Mouse (Mus musculus): ENCODE data around the gene Dnajc5.

GRCm38 (mm10) chr2:181496281-181496680 is 24.0 kb upstream of the Dnajc5 start:
- no peak for TF ChIP-seq EP300 (IDR thresholded peaks at IDR 0.05; ENCODE audit: low read depth)
- peak; percentile 83 for TF ChIP-seq CTCF (IDR thresholded peaks at IDR 0.05; ENCODE audit: low read depth)

Measured in liver, embryonic 14.5 days (tissue).